Mouse (Mus musculus) layer of hippocampus, adult 9-11 months (tissue): Measurements from ENCODE around the gene Ndufaf1.

Experiments
- DNase-seq: peaks from one replicate; pipeline ENCODE4 v3.0.0; 2022

Ndufaf1 gene

GRCm38 (mm10) chr2:119617841-119618198 lies 44.8 kb downstream of the Ndufaf1 start:
- no peak for DNase-seq

GRCm38 (mm10) chr2:119607023-119607422 lies 55.6 kb downstream of the Ndufaf1 start:
- DNase-seq: no peak
